Mouse (Mus musculus): ENCODE results near the gene Srebf1. TPM values are rescaled to one million over a fixed set of nuclear protein-coding genes. Genes with fewer than 3 reads are reported as not detected.

Gene Srebf1
- polyA plus RNA-seq (2012; rRNA removed): 89.1 and 123 TPM in 2 replicates

- 5% methylated on average over 46 of the region's 46 CpGs for WGBS
- H3K27ac ChIP-seq (ENCODE audit: insufficient read depth, low read depth, low read length): 0 out of 2 replicates have a peak within 1 kb of the TSS, but pooled peaks have one; percentile 2
- peaks cover 6% of the 10 kb centered on the region for H3K4me1 ChIP-seq (ENCODE audit: control insufficient read depth, insufficient read depth, low read length)
- peak within 1 kb of the TSS; percentile 48 for H3K4me3 ChIP-seq (ENCODE audit: insufficient read depth, low read depth, low read length)
- peak; percentile 89 for DNase-seq
- H3K36me3 ChIP-seq (ENCODE audit: control insufficient read depth, insufficient read depth, low read length): no peaks in the 10 kb centered on the region
- H3K27me3 ChIP-seq (replicated peaks; ENCODE audit: control insufficient read depth, insufficient read depth, low read length): no peaks in the 10 kb centered on the region
- TF ChIP-seq CTCF (conservative IDR thresholded peaks at IDR 0.05; ENCODE audit: insufficient read depth, insufficient read length, low read depth, low read length) (peak; percentile 26; the same call in 1 of the 2 replicates), POLR2A (IDR thresholded peaks at IDR 0.05; ENCODE audit: low read depth, low read length) (no peak)
Measured at GRCm38 (mm10) chr11:60222469-60223236, at the start of gene Srebf1. Gene Srebf1 (minus strand): TSS chr11:60222581.

GRCm38 (mm10) chr11:60268563-60268962 lies 46.2 kb upstream of the Srebf1 start:
- H3K27ac ChIP-seq (ENCODE audit: insufficient read depth, low read depth, low read length): no peak overlapping the region
- no peaks in the 10 kb centered on the region for H3K4me1 ChIP-seq (ENCODE audit: control insufficient read depth, insufficient read depth, low read length)
- TF ChIP-seq CTCF (conservative IDR thresholded peaks at IDR 0.05; ENCODE audit: insufficient read depth, insufficient read length, low read depth, low read length) (no peak), POLR2A (IDR thresholded peaks at IDR 0.05; ENCODE audit: low read depth, low read length) (no peak)
- H3K4me3 ChIP-seq (ENCODE audit: insufficient read depth, low read depth, low read length): no peak overlapping the region
- DNase-seq: peak; percentile 59
- H3K27me3 ChIP-seq (replicated peaks; ENCODE audit: control insufficient read depth, insufficient read depth, low read length): no peaks in the 10 kb centered on the region
- no peaks in the 10 kb centered on the region for H3K36me3 ChIP-seq (ENCODE audit: control insufficient read depth, insufficient read depth, low read length)
- 62% methylated on average over 3 of the region's 3 CpGs for WGBS

GRCm38 (mm10) chr11:60265271-60265985 lies 43.0 kb upstream of the Srebf1 start:
- Histone ChIP-seq H3K4me3 (ENCODE audit: insufficient read depth, low read depth, low read length) (no peak overlapping the region), H3K4me1 (ENCODE audit: control insufficient read depth, insufficient read depth, low read length) (no peaks in the 10 kb centered on the region), H3K36me3 (ENCODE audit: control insufficient read depth, insufficient read depth, low read length) (no peaks in the 10 kb centered on the region), H3K27ac (ENCODE audit: insufficient read depth, low read depth, low read length) (no peak overlapping the region), H3K27me3 (replicated peaks; ENCODE audit: control insufficient read depth, insufficient read depth, low read length) (no peaks in the 10 kb centered on the region)
- WGBS: 76% methylated on average over 4 of the region's 4 CpGs
- no peak for TF ChIP-seq POLR2A (IDR thresholded peaks at IDR 0.05; ENCODE audit: low read depth, low read length)
- TF ChIP-seq CTCF (conservative IDR thresholded peaks at IDR 0.05; ENCODE audit: insufficient read depth, insufficient read length, low read depth, low read length): no peak
- DNase-seq: peak; percentile 20

- H3K4me1 ChIP-seq (ENCODE audit: control insufficient read depth, insufficient read depth, low read length): no peaks in the 10 kb centered on the region
- H3K4me3 ChIP-seq (ENCODE audit: insufficient read depth, low read depth, low read length): no peak overlapping the region
- TF ChIP-seq CTCF (conservative IDR thresholded peaks at IDR 0.05; ENCODE audit: insufficient read depth, insufficient read length, low read depth, low read length) (no peak), POLR2A (IDR thresholded peaks at IDR 0.05; ENCODE audit: low read depth, low read length) (no peak)
- H3K27me3 ChIP-seq (replicated peaks; ENCODE audit: control insufficient read depth, insufficient read depth, low read length): no peaks in the 10 kb centered on the region
- H3K36me3 ChIP-seq (ENCODE audit: control insufficient read depth, insufficient read depth, low read length): no peaks in the 10 kb centered on the region
- H3K27ac ChIP-seq (ENCODE audit: insufficient read depth, low read depth, low read length): no peak overlapping the region
- DNase-seq: no peak
- 88% methylated on average over 1 of the region's 1 CpGs for WGBS
Measured at GRCm38 (mm10) chr11:60264651-60265050, 42.3 kb upstream of the Srebf1 start.

- 89% methylated on average over 4 of the region's 4 CpGs for WGBS
- H3K4me1 ChIP-seq (ENCODE audit: control insufficient read depth, insufficient read depth, low read length): no peaks in the 10 kb centered on the region
- H3K36me3 ChIP-seq (ENCODE audit: control insufficient read depth, insufficient read depth, low read length): no peaks in the 10 kb centered on the region
- H3K4me3 ChIP-seq (ENCODE audit: insufficient read depth, low read depth, low read length): no peak overlapping the region
- no peak overlapping the region for H3K27ac ChIP-seq (ENCODE audit: insufficient read depth, low read depth, low read length)
- no peak for DNase-seq
- no peaks in the 10 kb centered on the region for H3K27me3 ChIP-seq (replicated peaks; ENCODE audit: control insufficient read depth, insufficient read depth, low read length)
- TF ChIP-seq POLR2A (IDR thresholded peaks at IDR 0.05; ENCODE audit: low read depth, low read length): no peak
- TF ChIP-seq CTCF (conservative IDR thresholded peaks at IDR 0.05; ENCODE audit: insufficient read depth, insufficient read length, low read depth, low read length): no peak
Measured at GRCm38 (mm10) chr11:60262396-60262795, 40.0 kb upstream of the Srebf1 start.

GRCm38 (mm10) chr11:60260743-60261142 lies 38.4 kb upstream of the Srebf1 start:
- DNase-seq: no peak
- TF ChIP-seq CTCF (conservative IDR thresholded peaks at IDR 0.05; ENCODE audit: insufficient read depth, insufficient read length, low read depth, low read length): no peak
- TF ChIP-seq POLR2A (IDR thresholded peaks at IDR 0.05; ENCODE audit: low read depth, low read length): no peak
- no peak overlapping the region for H3K4me3 ChIP-seq (ENCODE audit: insufficient read depth, low read depth, low read length)
- H3K4me1 ChIP-seq (ENCODE audit: control insufficient read depth, insufficient read depth, low read length): peaks cover 7% of the 10 kb centered on the region
- WGBS: 87% methylated on average over 3 of the region's 3 CpGs
- no peak overlapping the region for H3K27ac ChIP-seq (ENCODE audit: insufficient read depth, low read depth, low read length)
- H3K36me3 ChIP-seq (ENCODE audit: control insufficient read depth, insufficient read depth, low read length): no peaks in the 10 kb centered on the region
- H3K27me3 ChIP-seq (replicated peaks; ENCODE audit: control insufficient read depth, insufficient read depth, low read length): no peaks in the 10 kb centered on the region

- 67% methylated on average over 2 of the region's 2 CpGs for WGBS
- H3K27me3 ChIP-seq (replicated peaks; ENCODE audit: control insufficient read depth, insufficient read depth, low read length): no peaks in the 10 kb centered on the region
- H3K36me3 ChIP-seq (ENCODE audit: control insufficient read depth, insufficient read depth, low read length): no peaks in the 10 kb centered on the region
Measured at GRCm38 (mm10) chr11:60257696-60258095, 35.3 kb upstream of the Srebf1 start.

More at GRCm38 (mm10) chr11:60257696-60258095, 35.3 kb upstream of the Srebf1 start:
- Histone ChIP-seq H3K4me3 (ENCODE audit: insufficient read depth, low read depth, low read length) (no peak overlapping the region), H3K4me1 (ENCODE audit: control insufficient read depth, insufficient read depth, low read length) (peaks cover 7% of the 10 kb centered on the region), H3K27ac (ENCODE audit: insufficient read depth, low read depth, low read length) (no peak overlapping the region)
- no peak for DNase-seq
- TF ChIP-seq CTCF (conservative IDR thresholded peaks at IDR 0.05; ENCODE audit: insufficient read depth, insufficient read length, low read depth, low read length) (no peak), POLR2A (IDR thresholded peaks at IDR 0.05; ENCODE audit: low read depth, low read length) (no peak)
